Mouse (Mus musculus): Measurements from ENCODE around the gene Rps6kb1.

Rps6kb1 gene

DNA sequence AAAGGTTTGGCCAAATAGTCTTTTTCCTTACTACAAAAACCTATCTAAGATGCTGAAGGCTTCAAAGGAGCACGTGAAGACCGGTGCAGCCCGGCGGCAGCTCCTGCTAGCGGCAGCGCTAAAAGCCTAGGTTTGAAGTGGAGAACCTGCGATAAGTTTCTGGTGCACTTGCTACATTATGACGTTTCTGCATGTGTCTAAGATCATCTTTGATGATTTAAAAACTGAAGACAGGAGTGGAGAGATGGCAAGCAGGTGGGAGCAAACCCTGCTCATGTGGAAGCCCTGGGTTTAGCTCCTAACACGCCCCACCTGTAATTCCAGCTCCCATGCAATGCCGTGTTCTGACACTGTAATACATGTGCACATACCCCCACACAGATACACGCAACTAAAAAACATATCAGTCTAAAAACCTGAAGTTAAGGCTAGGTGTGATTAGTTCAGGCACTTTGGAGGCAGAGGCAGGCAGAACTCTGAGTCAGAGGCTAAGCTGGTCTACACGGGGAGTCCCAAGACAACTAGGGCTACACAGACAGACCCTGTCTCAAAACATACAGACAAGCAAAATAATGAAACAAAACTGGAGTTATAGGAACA lies 37.4 kb upstream of the Rps6kb1 start:
- in situ Hi-C loops (cut with MboI, MseI), result loop anchor here (25.0 kb wide), 1 partner anchor 1155 kb away; the partner anchor contains the start of gene Supt4a

DNA sequence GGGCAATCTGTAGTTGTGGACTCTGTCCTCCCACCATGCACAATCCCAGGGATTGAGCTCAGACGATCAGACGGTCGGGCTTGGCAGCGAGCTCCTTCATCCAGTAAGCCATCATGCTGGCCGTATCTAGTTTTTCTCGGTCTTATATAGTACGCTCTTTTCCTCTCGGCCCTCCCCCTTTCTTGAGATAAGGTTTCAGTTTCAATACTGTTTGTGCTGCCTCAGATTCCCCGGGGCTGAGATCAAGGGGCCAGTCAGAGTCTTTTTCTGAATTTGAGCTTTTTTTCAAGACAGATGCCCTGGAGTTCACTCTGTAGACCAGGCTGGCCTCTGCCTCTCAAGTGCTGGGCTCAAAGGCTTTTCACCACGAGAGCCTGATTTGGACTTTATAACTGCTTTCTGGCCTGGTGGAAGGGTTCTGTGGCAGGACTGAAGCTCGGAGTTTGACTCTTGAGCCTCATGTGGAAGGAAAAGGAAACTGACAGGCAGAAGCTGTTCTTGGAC lies 36.7 kb upstream of the Rps6kb1 start:
- in situ Hi-C loops (cut with MboI, MseI), result loop anchor here (25.0 kb wide), 1 partner anchor 1156 kb away; the partner anchor contains the start of gene Supt4a

DNA sequence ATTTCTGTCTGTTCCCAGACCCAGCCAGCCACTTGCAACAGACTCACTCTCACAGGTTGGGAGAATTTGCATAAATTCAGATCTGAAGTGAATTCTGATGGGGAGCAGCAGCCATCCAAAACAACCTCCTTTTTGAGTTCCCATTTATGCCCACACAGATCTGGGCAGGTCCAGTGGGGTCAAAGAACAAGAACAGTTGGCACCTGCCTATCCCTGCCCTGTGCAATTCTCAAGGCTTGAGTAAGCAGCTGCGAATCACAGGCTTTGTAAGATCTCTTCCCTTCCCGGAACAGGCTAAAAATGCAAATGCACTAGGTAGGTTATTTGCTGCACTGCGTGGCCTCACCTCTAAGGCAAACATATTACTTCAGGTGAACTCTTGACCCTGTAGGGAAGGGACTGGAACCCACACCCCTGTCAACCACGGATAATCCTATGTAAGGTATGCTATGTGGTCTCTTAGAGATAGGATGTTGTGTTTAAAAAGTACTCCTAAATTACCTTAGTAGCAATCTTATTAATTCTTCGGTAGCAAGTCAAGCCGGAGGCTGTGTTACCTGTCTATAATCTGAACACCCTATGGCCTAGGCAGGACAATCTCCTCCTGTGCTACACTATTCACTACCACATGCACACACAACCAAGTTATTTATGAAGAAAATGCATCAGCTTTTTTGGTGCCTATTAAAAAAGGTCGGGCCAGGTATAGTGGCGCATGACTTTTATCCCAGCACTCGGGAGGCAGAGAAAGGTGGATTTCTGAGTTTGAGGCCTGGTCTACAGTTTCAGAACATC lies 35.9 kb upstream of the Rps6kb1 start:
- in situ Hi-C loops (cut with MboI, MseI), result loop anchor here (25.0 kb wide), 1 partner anchor 1157 kb away; the partner anchor contains the start of gene Supt4a

DNA sequence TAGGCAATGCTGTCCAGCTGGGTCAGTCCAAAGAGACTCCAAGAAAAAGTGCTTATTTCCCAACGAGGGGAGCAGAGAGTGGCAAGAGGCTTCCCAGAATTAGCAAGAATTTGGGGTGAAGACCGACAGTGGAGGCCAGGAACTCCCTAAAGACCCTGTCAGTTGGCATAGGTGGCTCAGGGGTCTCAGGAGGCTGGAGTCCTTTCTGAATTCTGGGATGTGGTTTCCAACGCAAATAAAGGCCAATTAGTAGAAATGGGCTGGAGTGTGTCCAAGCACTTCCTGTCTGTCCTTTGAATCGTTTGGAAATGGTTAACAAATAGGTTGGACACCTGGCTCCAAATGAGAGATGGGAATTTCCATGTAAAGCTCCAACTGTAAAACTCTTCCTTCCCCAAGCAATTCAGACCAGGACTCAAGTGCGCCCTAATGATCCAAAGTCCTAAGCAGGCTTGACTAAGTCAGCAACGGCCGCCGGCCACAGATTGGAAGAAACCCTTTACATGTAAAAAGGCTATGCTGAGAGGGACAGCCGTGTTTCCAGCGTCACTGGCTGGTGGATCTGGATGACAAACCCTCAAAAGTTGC lies 35.2 kb upstream of the Rps6kb1 start:
- in situ Hi-C loops (cut with MboI, MseI), result loop anchor here (25.0 kb wide), 1 partner anchor 1157 kb away; the partner anchor contains the start of gene Supt4a

DNA sequence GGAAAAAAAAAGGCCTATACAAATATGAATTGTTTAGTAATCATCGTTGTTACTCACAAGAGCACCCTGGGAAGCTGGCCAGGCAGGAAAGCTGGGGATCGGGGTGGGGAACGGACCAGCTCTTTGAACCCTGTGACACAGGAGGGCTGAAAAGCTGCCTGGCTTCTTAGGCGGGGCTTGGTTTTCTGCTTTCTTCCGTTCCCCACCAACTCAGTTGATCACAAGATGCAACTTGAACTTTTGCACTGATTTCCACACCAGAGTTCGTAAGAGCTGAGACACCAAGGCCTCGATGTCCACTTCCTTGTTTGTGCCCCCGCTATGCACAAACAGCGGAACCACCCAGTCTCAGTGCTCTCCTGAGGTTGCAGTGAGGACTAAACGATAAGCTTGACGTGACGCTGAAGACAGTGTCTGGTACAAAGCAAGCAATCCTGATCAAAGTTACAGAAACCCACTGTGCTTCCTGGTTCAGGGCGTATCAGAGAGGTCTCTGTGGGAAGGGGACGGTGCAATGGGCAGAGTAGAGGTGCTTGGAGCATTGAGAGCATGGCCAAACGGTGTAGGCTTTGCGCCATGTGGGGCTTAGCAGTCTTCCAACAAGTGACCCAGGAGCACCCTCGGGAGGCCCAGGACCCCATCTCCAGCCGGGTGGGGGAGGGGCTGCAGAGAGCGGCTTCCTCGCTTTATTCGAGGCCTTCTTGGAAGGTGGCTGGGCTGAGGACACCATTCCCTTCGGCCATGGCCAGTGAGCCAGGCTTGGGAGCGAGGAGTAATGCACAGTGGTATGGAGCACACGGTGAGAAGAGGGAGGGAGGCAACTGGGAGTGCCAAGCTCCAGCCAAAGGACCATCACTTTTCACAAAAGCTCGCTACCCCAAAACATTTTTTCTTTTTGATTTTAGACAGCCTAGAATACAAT lies 34.5 kb upstream of the Rps6kb1 start:
- in situ Hi-C loops (cut with MboI, MseI), result loop anchor here (25.0 kb wide), 1 partner anchor 1158 kb away; the partner anchor contains the start of gene Supt4a

DNA sequence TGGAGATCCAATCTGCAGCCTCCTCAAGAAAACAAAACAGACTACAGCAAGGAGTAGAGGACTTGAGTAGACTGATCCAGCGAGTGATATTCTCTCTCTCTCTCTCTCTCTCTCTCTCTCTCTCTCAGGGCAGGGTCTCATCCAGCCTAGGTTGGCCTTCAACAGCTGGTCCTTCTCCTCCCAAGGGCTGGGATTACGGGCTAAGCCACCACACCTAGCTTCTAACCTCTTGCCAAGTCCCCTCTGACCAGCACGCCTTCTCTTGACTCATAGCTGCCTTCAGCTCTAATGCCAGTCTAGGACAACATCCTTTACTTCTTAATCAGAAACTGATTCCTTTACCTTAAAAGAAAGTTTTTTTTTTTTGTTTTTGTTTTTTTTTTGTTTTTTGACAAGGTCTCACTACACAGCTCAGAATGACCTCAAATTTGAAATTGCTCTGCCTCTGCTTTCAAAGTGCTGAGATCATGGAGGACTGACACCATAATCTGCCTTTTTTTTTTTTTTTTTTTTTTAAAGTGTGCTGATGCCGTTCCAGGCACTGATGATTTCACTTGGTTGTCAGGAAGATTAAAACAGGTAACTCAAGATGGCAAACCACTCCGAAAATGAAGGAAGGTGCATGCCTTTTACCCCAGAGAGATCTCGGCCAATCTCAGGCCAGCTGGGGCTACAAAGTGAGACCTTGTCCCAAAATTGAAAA lies 33.7 kb upstream of the Rps6kb1 start:
- in situ Hi-C loops (cut with MboI, MseI), result loop anchor here (25.0 kb wide), 1 partner anchor 1159 kb away; the partner anchor contains the start of gene Supt4a

DNA sequence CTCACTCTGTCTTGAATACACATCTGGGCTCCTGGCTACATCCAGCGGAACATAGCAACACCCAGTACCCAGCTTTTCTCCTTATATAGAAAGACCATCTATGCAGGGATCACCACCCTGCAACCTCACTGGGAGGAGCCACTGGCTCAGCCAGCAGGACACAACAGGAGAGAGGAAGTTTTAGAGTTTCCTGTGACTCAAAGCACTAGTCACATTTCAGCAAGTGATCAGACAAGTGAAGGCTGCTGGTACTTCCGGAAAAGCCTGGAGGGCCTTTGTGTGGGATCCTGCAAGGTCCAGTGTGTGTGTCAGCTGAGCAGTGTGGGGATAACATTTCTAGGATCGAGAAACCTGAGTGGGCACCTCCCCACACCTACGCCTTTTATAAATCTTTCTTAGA lies 32.6 kb upstream of the Rps6kb1 start:
- in situ Hi-C loops (cut with MboI, MseI), result loop anchor here (25.0 kb wide), 1 partner anchor 1160 kb away; the partner anchor contains the start of gene Supt4a

DNA sequence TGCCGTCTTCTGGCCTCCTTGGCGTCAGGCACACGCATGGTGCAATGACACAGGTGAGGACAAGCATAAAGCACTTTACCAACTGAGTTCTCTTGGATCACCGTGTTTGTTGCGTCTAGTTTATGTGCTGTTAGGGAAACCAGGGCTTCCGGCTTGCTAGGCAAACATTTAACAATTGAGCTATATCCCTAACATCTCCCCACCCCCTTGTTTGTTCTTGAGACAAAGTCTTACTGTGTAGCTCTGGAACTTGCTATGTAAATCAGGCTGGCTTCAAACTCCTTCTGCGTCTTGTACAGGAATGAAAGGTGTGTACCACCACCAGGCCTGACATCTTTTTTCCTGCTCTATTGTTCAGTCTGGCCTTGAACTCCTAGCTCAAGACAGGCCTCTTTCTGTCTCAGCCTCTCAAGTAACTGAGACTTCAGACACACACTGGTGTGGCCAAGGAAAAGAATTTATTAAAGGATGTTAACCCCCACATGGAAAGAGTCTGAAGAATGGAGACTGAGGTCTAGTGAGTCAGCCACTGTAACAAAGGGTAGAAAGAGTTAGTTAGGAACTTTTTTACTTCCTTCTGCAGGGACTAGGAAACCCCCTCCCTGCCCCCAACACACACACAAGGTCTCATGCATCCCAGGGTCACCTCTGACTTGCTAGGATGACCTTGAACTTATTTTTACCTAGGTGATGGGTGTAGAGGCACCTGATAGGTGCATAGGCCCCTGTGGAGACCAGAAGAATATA lies 31.2 kb upstream of the Rps6kb1 start:
- in situ Hi-C loops (cut with MboI, MseI), result loop anchor here (25.0 kb wide), 1 partner anchor 1161 kb away; the partner anchor contains the start of gene Supt4a

DNA sequence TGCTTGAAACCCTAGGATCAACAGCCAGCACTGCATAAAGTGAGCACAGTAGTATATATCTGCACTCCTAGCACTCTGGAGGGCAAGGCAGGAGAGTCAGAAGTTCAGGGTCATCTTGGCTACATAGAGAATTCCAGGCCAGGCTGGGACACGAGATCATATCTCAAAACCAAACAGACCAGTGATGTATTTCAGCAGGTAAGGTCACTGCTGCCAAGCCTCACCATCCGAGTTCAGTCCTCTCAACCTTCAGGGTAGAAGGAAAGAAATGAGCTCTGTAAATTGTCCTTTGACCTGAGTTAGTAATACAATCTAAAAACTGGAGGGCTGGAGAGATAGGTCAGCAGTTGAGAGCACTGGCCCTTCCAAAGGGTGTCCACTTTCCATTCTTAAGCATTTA lies 29.8 kb upstream of the Rps6kb1 start:
- in situ Hi-C loops (cut with MboI, MseI), result no loop called here

DNA sequence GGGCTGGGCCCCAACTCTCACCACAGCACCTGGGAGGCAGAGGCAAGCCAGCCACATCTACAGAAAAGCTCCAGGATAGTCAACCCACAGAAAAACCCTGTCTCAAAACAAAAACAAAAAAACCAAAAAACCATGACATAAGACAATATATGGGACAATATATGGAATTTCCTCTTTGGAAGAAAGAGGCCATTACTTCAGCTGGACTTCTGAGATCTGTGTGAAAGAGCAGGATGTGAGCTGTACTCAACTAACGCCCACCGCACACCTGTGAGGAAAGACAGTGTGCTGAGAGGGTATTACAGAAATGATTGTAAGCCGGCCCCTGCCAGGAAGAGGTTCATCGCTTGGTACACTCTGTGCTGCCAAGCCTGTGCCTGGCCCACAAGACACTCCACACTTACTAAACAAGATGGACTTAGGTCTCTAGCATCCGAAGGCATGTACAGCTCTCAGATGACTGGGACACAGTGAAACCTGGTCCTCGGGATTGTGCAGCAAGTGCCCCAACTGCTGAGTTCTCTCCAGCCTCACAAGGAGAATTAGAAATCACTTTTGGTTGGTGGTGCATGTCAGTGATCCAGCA lies 29.1 kb upstream of the Rps6kb1 start:
- in situ Hi-C loops (cut with MboI, MseI), result no loop called here

DNA sequence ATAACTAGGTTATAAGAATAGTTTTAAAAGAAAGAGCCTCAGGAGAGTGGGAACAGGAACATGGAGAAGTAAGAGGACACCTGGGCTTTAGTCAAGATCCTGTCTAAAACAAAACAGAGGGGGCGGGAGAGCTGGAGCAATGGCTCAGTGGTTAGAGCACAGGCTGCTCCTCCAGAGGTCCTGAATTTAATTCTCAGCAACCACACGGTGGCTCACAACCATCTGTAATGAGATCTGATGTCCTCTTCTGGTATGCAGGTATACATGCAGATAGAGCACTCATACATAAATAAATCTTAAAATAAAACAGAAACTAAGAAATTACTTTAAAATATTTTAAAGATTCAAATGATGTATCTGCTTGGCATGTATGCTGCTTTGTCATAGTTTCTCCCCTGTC lies 28.0 kb upstream of the Rps6kb1 start:
- in situ Hi-C loops (cut with MboI, MseI), result no loop called here

DNA sequence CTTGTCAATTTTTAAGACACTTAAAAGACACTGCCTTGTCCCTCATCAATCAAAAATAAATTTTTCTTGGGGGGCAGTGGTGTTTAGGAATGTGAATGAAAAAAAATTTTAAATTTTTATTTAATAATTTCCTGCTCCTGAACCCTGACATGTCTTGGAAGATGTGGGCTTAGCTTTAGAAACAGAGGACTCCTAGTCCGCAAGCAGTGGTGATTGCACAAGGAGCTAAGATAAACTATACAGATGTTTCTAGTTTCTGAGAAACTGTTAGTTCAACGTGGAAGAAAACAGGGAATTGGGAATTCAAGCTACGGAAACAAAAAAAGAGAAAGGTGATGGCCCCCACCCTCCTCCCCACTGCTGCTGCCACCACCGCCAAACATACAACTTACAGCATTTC lies 27.3 kb upstream of the Rps6kb1 start:
- in situ Hi-C loops (cut with MboI, MseI), result no loop called here

DNA sequence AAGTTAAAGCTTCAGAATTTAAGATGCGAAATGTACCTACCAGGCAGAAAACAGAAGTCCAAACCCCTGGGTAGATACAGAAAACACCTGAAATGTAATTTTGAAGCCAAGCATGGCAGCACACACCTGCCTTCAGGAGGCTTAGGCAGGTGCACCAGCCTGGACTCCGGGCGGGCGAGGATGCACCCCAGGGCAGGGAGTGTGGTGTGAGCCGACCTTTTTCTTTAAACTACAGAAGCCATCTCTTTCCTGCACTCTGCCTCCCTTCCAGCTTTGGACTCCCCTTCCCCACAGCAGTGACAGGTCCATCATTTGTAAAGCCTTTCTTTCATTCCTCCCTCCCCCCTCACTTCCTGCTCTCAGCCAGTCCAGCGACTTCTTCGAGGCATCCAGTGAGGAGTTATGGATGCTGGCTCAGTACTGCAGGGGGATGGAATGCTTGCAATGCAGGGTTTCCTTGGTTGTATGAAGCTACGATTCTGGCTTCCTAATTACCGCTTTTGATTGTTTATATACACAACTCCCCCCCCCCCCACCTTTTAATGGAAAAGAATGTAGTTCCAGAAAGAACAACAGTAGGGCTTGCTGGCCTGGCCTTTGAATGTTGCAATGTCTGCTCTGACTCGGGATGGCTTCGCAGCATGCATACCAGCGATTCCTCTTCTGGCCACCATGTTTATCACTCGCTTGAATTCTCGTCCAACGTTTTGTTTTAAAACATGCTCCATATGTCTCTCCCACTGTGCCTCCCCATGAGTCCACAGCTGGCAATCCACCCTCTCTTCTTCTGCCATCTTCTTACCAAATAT lies 26.6 kb upstream of the Rps6kb1 start:
- in situ Hi-C loops (cut with MboI, MseI), result no loop called here

DNA sequence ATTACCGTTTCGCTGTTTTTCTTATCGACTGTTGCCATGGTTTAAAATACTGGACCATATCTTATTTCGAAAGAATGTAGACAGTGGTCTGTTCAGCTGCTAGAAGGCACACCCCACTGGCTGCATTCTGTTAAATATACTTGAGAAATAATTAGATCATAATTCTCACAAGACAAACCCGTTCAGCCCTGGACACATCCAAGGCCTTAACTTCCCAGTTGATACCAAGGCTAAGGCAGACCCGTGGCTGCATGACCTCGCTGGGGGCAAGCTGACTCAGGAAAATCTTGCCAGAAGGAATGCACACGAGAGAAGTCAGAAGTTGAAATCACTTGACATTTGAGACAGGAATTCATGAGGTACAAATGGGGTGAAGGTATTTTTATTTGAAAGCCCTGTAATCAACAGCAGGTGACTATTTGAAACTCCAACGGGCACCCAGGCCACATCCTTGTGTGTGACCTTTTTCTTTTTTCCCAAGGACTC lies 25.7 kb upstream of the Rps6kb1 start:
- in situ Hi-C loops (cut with MboI, MseI), result no loop called here

DNA sequence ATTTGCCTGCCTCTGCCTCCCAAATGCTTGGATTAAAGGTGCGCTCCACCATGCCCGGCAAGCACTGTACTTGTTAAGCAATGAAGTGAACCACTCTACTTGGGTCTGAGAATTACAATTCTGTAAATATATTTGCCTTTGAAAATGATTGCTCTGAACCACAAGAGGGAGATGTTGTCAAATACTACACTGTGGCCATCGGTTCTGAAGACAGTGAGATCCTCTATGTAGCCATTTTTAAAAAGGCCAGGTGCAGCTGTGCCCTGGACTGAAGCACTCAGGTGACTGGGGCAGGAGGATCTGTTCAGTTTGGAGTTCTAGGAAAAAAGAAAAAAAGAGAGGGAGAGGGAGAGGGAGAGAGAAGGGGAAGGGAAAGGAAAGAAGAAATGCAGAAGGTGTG lies 23.8 kb upstream of the Rps6kb1 start:
- in situ Hi-C loops (cut with MboI, MseI), result loop anchor here (5.0 to 10.0 kb wide), 2 partner anchors 89 to 1026 kb away; partner anchors contain the start of gene Mtmr4

DNA sequence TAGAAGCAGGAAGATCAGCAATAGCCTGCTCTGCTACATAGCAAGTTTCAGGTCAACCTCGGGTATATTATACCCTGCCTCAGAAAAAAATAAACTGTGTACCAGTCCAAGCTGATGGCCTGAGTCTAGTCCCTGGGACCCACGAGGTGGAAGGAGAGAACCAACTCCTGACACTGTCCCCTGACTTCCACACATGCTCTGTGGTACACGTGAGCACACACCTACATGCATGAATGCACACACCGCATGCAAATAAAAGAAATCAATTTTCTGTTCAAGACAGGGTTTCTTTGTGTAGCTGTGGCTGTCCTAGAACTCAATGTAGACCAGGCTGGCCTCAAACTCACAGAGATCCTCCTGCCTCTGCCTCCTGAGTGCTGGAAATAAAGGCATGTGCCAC lies 13.7 kb upstream of the Rps6kb1 start:
- in situ Hi-C loops (cut with MboI, MseI), result no loop called here

DNA sequence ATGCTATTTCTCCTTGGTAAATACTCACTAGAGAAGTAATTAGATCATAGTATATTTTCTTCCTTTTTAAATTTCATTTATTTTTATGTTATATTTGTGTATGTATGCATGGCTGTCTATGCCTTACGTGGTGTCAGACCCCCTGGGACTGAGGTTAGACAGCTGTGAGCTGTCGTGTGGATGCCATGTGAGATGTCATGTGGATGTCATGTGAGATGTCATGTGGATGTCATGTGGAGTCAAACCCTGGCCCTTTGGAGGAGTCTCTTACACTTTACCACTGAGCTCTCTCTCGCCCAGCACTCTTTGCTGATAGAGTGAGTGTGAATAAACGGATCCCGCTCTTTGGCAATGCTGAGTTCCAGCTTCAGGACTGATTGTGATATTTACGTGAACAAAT lies 8.9 kb upstream of the Rps6kb1 start:
- in situ Hi-C loops (cut with MboI, MseI), result no loop called here

DNA sequence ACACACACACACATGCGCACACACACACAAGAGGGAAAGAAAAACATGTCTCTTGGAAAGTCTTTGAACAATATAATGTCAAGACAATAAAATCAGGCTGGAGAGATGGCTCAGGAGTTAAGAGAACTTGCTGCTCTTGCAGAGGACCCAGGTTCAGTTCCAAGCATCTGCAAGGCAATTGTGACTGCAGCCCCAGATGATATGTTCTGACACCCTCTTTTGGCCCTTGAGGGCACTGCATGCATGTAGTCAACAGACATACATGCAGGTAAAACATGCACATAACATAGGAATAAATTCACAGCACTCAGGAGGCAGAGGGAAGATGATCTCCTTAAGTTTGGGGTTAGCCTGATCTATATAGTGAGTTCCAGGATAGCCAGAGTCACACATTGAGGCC lies 2.8 kb upstream of the Rps6kb1 start:
- in situ Hi-C loops (cut with MboI, MseI), result no loop called here

Measured in T-helper 1 cell (primary cell).